Mouse (Mus musculus): ENCODE measurements at regions not wholly inside any gene's neighbourhood (a gene's known extent, or its start where the extent isn't known, plus 50 kb on each side); places are given as distances from the start of the nearest gene placed in this dataset.

DNA sequence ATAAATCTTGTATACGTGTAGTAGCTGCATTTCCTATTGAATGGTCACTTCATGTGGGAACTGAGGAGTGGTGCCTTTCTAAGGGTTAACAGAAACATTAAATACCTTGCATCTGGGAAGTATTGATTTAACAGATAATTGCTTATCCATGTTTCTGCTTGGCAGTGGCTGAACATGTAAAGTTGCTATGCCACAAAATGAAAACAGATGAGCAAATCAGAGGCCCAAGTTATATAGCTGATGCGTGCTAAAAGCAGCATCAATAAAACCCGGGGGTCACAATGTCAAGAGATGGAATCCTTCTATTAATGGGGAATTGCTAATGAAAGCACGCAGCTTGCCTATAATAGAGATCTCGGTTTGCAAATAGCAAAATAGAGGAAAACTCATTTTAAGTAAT lies 227.8 kb upstream of the Frg1 start:
- no peak for TF ChIP-seq TCF12 (IDR thresholded peaks at IDR 0.05; ENCODE audit: insufficient read depth, poor library complexity, severe bottlenecking)
- TF ChIP-seq POLR2A (IDR thresholded peaks at IDR 0.05; ENCODE audit: insufficient read length, low read depth), result no peak
- no peak for TF ChIP-seq MYOG (IDR thresholded peaks at IDR 0.05; ENCODE audit: control insufficient read depth in 1 of 3, insufficient read depth in 1 of 3, insufficient read length in 2 of 3, low read depth in 2 of 3)
- TF ChIP-seq USF1 (IDR thresholded peaks at IDR 0.05; ENCODE audit: low read depth), result no peak
- no peak for TF ChIP-seq MAX (IDR thresholded peaks at IDR 0.05; ENCODE audit: low read depth)
- no peak for TF ChIP-seq CEBPB (IDR thresholded peaks at IDR 0.05; ENCODE audit: insufficient read depth, poor library complexity, severe bottlenecking)
- TF ChIP-seq MYOD1 (IDR thresholded peaks at IDR 0.05; ENCODE audit: control insufficient read depth in 1 of 3, insufficient read length in 2 of 3, low read depth in 2 of 3), result no peak
- TF ChIP-seq E2F4 (IDR thresholded peaks at IDR 0.05; ENCODE audit: insufficient read depth), result no peak
- TF ChIP-seq POLR2AphosphoS2 (IDR thresholded peaks at IDR 0.05; ENCODE audit: insufficient read length, low read depth), result no peak
- TF ChIP-seq REST (IDR thresholded peaks at IDR 0.05; ENCODE audit: insufficient read depth, insufficient read length), result no peak

Data from myocyte (in vitro differentiated cells).